Mouse (Mus musculus): ENCODE data around the gene Xlr5b.
"Not testable (repeated sequence)": the region's sequence is repeated elsewhere in the genome, so short reads cannot be mapped to it uniquely, and the experiment has no call there.

The Xlr5b gene

GRCm38 (mm10) chrX:73148496-73148895 is at the start of gene Xlr5b:
TSS of gene Xlr5b (plus strand) at chrX:73148796.
- H3K27me3 ChIP-seq (ENCODE audit: control insufficient read depth, insufficient read depth, low read length, poor library complexity, severe bottlenecking); DNase-seq (ENCODE audit: low read depth, low spot score); H3K36me3 ChIP-seq (ENCODE audit: control insufficient read depth, insufficient read depth, low read length, poor library complexity, severe bottlenecking): not testable (repeated sequence)

- DNase-seq (ENCODE audit: low read depth, low spot score); H3K36me3 ChIP-seq (ENCODE audit: control insufficient read depth, insufficient read depth, low read length, poor library complexity, severe bottlenecking); H3K27me3 ChIP-seq (ENCODE audit: control insufficient read depth, insufficient read depth, low read length, poor library complexity, severe bottlenecking): not testable (repeated sequence)
These were observed 31.8 kb upstream of the Xlr5b start, which contains the start of gene Gm14685 for GRCm38 (mm10) chrX:73116747-73117146. TSS of gene Gm14685 (plus strand) at chrX:73117047.

- H3K36me3 ChIP-seq (ENCODE audit: control insufficient read depth, insufficient read depth, low read length, poor library complexity, severe bottlenecking); H3K27me3 ChIP-seq (ENCODE audit: control insufficient read depth, insufficient read depth, low read length, poor library complexity, severe bottlenecking); DNase-seq (ENCODE audit: low read depth, low spot score): not testable (repeated sequence)
These were observed 25.5 kb upstream of the Xlr5b start for GRCm38 (mm10) chrX:73122859-73123829.

DNA sequence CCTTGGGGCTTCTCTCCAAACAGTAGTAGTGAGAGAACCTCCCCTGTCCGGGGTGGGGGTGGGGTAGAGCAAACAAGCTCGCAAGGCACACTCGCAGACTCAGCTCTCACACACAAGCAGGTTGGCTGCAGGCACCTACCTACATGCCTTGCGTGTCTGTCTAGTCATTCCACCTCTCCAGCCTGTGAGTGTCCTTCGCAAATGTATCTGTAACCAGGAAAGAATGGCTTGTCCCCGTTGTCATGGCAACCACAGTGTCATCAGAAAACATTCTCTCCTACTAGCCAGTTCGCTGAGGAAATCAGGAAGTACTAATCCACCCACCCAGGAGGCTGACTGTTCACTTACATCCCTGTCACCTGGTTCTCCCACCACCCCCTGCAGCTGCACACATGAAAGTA is 5.4 kb upstream of the Xlr5b start:
- H3K27me3 ChIP-seq (ENCODE audit: control insufficient read depth, insufficient read depth, low read length, poor library complexity, severe bottlenecking); DNase-seq (ENCODE audit: low read depth, low spot score); H3K36me3 ChIP-seq (ENCODE audit: control insufficient read depth, insufficient read depth, low read length, poor library complexity, severe bottlenecking): not testable (repeated sequence)

DNA sequence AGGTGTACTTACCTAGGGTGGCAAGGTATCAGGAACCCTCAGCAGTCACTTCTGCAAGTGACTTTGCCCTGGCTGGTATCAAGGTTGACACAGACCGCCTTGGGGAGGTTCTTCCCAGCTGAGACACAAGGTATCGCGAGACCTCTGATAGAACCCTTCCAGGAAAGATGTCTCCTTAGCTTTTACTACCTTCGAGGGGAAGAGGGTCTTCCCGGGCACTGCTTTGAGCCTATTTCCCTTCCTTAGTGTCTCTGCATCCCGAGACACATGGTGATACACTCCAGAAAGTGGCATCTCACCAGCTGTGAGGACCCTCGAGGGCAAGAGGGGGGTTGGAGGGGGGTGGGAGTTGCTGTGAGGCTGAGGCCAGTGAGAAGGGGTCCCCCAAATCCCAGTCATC is 754 bp downstream of the Xlr5b start, which contains the start of gene DXBay18:
Gene DXBay18 (minus strand): TSS at position 101 of the 400 bp plus-strand sequence.
- not testable (repeated sequence) for H3K36me3 ChIP-seq (ENCODE audit: control insufficient read depth, insufficient read depth, low read length, poor library complexity, severe bottlenecking); DNase-seq (ENCODE audit: low read depth, low spot score)

DNA sequence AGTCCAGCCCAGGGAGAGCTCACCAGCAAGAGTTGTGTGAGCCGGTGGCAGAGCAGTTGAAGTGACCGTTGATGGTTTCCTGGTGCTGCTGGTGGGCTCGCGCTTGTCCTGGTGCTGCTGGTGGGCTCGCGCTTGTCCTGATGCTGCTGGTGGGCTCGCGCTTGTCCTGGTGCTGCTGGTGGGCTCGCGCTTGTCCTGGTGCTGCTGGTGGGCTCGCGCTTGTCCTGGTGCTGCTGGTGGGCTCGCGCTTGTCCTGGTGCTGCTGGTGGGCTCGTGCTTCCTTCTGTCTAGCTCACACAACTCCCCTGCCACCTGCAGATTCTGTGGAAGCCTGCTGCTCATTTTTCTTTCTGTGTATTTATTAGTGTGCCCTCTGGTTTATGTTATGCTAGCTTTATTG is 28.3 kb downstream of the Xlr5b start, which contains the start of gene Spin2d:
Gene Spin2d (minus strand): TSS at position 101 of the 400 bp plus-strand sequence.
- not testable (repeated sequence) for DNase-seq (ENCODE audit: low read depth, low spot score); H3K27me3 ChIP-seq (ENCODE audit: control insufficient read depth, insufficient read depth, low read length, poor library complexity, severe bottlenecking); H3K36me3 ChIP-seq (ENCODE audit: control insufficient read depth, insufficient read depth, low read length, poor library complexity, severe bottlenecking)

More for the DNA sequence above, 754 bp downstream of the Xlr5b start, which contains the start of gene DXBay18:
- H3K27me3 ChIP-seq (ENCODE audit: control insufficient read depth, insufficient read depth, low read length, poor library complexity, severe bottlenecking), result not testable (repeated sequence)

DNA sequence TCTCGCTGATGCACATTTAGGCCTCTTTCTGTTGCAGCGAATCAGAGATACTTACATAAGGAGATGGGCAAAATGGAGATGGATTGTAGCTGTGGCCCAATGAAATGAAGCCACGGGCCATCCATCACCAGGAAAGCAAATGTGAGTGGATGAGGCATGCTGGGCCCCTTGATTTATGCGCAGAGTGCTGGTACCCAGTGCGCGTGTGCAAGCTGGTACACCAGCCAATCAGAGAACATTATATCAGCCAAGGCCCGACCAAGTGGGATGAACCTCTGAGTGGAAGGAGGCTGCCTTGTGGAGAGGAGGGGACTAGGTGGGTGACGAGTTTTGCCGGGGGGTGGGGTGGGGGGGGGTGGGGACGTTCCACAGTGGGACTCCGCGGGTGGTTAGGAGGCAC is 43.3 kb downstream of the Xlr5b start, which contains the start of gene Xlr3b:
Gene Xlr3b (plus strand): TSS at position 274 of the 400 bp plus-strand sequence.
- peak; percentile 18 for DNase-seq (ENCODE audit: low read depth, low spot score)
- H3K36me3 ChIP-seq (ENCODE audit: control insufficient read depth, insufficient read depth, low read length, poor library complexity, severe bottlenecking); H3K27me3 ChIP-seq (ENCODE audit: control insufficient read depth, insufficient read depth, low read length, poor library complexity, severe bottlenecking): not testable (repeated sequence)
